Mouse (Mus musculus): ENCODE data around the gene Gm3854.
A peak's percentile ranks its signal among the peaks of the same experiment; 100 is the strongest.
"Not testable (repeated sequence)": the region's sequence is repeated elsewhere in the genome, so short reads cannot be mapped to it uniquely, and the experiment has no call there.

The Gm3854 gene

DNA sequence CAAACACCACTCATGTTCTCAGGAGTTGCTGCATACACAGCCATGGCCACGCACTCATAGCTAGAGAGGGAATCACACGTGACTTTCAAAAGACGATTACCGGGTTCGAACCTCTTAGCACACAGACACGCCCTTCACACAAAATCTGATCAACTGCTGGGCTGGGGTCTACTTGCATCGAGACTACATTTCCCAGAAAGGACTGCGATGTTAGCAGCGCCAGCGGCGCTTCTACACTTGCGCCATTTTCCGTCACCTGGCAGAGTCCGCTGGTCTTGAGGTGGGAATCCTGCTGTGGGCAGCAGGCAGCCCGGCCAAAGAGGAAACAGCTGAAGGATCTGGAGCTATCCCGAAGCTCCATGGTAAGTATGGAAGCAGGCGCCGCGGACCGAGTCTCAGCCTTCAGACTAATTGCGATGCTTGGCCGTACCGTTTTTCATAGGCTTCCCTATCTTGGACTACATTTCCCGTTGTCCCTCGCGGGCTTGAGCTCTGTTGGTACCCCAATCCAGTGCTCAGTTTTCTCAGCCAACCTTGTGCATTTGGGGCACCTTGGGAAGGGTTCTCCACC is at the start of gene Gm3854:
Gene Gm3854 (plus strand): TSS at position 259 of the 571 bp plus-strand sequence.
- no peak for DNase-seq (ENCODE audit: low read depth)

DNA sequence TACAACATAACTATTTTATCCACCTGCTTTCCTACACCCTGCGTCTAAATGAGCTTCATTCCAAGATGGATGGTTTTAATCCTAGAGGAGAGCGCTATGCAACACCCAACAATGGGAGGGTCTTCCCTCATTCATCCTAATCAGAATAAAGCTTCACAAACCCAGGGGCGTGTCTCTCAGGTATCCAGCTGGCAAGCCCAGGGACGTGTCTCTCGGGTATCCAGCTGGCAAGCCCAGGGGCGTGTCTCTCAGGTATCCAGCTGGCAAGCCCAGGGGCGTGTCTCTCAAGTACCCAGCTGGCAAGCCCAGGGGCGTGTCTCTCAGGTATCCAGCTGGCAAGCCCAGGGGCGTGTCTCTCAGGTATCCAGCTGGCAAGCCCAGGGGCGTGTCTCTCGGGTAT is 42.8 kb upstream of the Gm3854 start:
- DNase-seq (ENCODE audit: low read depth): not testable (repeated sequence)

DNA sequence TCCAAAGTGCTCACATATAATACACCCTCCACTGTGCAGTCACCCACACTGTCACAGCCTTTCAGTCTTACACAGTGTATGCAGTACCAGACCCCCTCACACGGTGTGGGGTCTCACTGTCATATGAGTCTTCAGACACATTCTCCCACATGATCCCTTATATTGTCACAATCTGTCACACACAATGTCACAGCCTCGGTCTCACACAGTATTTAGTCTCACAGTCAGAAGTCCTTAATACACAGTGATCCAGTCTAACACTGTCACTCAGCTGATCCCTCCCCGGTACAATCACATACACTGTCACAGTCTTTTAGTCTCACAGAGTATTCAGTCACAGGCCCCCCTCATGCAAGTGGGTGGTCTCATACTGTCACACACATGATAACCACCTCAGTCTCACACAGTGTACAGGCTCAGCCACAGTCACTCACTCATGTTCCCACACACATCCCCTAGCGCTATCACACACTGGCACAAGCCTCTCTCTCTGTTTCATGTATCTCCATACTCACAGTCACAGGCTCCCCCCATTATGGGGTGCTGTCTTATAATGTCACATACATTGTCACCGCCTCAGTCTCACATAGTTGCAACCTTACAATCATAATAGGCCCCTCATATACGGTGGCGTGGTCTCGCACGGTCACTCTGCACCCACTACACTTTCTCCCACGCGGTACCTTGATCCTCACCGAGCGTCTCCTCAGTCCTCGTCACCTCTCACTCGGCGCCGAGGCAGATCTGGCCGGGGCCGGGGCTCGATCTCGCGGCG is 12.9 kb upstream of the Gm3854 start:
- peak; percentile 29 for DNase-seq (ENCODE audit: low read depth)

DNA sequence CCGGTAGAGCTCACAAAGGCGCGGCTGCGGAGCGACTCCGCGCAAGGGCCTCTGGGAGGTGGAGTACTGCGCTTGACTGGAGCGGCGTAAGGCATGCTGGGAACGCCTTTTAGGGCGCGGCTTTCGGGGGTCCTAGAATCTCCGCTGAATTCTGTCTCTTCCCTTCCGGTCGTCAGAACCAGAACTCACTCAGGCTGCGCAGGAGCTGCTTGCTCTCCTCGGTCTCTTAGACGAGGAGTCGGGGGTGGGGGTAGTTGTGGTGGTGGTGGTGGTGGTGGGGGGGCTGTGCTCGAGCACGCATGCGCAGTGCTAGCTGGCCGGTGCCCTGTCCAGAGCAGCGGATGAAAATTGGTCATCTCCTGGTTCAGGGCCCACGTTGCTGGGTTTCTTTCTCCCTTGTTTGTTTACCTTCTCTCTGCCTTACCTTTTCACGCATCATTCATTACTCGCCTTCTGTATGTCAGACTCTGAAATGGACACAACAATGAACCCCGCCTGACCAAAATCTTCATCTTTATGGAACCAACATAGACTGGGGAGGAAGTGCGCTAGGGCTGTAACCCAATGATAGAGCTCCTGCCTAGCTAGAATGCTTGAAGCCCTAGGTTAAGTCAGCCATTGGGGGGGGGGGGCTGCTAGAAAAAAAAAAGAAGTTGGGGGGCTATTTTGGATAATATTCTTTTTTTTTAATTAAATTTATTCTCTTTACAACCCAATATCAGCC is 12.2 kb upstream of the Gm3854 start, which contains the start of gene Zfp583:
Gene Zfp583 (minus strand): TSS at position 53 of the 724 bp plus-strand sequence.
- peak; percentile 80 for DNase-seq (ENCODE audit: low read depth)

DNA sequence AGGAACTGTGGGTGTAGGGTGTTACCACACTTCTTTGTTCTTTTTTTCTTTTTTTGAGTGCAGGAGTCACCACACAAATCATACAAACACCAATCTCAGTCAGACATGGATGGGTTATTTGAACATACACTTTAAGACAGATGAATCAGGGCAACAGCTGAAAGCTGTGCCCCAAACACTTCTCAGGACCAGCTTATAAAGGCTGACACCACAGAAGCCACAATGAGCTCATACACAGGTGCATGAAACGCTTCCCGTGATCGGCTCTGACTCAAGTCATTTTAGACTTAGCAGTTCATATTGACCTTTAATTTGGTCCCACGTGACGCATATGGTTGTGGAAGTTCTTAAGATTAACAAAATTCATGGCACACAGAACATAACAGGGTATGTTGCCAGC is 3.7 kb upstream of the Gm3854 start:
- DNase-seq (ENCODE audit: low read depth): no peak

DNA sequence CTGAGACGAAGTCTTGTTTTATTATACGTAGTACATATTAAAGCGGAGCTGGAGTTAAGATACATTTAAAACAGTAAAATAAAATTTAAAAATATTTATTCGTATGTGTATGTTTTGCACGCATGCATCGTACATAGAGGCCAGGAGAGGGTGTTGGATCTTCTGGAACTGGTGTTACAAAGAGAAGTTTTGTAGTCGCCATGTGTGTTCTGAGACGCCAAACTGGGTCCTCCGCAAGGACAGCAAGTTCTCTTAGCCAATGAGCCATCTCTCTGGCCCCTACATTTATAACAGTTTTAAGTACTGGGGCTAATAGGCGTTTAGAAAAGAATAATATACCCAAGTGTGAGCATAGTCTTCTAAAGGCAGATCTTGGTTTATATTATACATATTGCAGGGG is 565 bp downstream of the Gm3854 start:
- DNase-seq (ENCODE audit: low read depth): no peak

DNA sequence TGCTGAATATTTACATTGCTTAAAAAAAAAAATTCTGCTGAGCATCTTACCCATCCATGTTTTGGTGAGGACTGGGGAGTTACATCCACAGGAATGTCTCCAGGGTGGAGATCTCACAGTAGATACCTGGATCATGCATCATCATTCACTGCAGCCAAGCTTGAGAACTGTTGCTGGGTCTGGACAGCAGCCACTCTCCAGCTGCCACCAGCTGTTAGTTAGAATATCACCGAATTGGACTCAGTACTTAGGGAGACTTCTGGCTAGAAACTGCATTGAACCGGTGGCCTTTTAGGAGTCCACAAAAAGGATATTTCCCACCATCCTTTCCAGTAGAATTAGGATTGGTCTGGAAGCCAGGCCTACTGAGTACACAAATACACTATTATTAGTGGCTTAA is 14.6 kb downstream of the Gm3854 start:
- no peak for DNase-seq (ENCODE audit: low read depth)

DNA sequence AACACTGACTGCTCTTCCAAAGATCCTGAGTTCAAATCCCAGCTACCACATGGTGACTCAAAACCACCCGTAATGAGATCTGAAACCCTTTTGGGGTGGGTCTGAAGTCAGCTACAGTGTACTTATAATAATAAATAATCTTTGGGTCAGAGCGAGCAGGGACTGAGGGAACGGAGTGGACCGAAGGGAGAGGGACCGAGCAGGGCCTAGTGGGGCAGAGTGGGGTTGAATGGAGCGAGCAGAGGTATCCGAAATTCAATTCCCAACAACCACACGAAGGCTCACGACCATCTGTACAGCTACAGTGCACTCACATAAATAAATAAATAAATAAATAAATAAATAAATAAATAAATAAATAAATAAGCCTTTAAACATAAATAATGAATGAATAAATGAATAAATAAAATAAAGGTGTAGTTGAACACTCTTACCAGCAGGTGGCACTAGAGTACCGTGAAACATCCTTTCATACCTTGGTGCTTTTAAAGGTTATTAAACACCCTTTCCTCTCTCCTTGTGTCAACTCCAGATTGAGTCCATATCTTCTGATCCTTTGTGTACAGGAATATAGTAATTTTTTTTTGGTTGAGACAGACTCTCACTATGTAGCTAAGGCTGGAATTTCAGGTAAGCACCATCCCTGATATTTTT is 15.5 kb downstream of the Gm3854 start:
- peak; percentile 80 for DNase-seq (ENCODE audit: low read depth)

DNA sequence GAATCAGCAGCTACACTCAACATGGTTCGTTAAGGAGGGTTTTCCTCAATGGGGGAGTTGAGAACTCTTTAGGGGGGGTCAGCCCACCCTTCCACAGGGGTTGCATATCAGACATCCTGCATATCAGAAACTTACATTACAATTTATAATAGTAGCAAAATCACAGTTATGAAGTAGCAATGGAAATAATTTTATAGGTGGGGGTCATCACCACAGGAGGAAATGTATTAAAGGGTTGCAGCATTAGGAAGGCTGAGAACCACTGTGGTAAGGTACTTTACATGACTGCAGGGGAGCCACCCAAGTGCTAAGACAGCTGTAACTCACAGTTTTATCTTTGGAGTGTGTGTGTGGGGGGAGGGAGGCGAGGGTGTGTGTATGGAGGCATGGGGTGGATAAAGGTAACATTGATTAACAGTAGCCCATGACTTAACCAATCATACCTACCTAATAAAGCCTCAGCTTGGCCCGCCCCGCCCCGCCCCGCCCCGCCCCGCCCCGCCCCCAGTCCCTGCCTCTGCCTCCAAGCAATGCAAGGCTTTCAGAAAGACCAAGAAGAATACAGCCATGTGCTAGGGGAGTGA is 17.0 kb downstream of the Gm3854 start:
- peak; percentile 46 for DNase-seq (ENCODE audit: low read depth)

DNA sequence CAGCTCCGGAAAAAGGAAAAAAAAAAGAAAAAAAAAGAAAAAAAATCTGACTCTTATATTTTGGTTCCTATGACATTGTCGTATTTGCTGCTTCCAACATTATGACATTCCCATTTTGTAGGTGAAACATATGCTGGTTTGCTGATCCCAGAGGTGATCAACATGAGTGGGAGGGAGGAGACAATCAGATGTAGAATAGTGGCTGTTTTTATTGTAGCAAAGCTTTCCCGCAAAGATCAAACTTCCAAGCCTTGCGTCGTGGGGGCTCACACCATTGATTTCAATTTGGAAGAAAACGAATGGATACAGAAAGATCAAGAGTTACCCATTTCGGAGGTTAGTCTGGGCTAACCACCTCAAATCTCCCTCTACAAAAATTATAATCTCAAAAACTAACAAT is 18.2 kb downstream of the Gm3854 start:
- no peak for DNase-seq (ENCODE audit: low read depth)

DNA sequence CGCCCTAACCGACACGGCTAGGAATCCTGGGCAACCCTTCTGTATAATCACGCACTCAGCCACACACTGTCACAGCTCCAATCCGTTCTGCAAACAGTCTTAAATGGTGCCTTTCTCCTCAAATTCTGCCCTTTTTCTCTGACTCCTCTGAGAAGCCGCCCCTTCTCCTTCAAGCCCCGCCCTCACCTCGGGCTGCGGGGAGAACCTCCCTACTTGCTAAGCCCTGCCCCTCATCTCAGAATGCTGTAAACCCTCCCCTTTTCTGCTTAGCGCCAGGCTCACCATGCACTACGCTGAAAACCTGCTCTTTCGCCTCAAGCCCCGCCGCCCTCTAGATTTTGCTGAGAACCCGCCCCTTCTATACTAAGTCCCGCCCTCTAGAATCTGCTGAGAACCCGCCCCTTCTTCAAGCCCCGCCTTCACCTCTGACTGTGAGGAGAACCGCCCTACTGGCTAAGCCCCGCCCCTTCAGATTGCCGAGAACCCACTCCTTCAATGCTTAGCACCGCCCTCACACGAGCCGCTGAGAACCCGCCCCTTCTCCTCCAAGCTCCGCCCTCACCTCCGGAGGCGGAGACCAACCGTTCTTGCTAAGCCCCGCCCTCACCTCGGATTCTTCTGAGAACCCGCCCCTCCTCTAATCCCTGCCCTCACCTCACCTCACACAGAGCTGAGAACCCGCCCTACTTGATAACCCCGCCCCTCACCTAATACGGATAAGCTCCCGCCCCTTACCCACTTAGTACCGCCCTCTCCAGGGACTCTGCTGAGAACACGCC is 18.9 kb downstream of the Gm3854 start:
- DNase-seq (ENCODE audit: low read depth): peak; percentile 94

DNA sequence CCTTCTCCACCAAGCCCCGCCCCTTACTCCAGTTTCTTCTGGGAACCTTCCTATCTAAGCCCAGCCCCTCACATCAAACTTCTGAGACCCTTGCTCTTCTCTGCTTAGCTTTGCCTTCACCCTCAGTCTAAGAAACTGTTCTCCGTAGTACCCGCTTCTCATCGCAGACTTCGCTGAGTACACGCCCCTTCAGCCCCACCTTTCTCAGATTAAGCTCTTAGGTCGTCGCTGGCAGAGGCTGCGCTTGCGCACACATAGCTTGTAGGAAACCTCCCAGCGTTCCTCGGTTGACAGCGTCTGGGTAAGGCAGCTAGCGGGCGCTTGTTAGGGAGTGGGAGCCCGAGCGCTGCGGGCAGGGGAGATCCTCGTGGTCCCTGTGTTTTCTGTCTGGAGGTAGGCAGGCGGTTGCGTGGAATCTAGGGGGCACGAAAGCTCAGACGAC is 19.5 kb downstream of the Gm3854 start, which contains the start of gene Zfp78:
Gene Zfp78 (plus strand): TSS at position 234 of the 442 bp plus-strand sequence.
- DNase-seq (ENCODE audit: low read depth): peak; percentile 91

DNA sequence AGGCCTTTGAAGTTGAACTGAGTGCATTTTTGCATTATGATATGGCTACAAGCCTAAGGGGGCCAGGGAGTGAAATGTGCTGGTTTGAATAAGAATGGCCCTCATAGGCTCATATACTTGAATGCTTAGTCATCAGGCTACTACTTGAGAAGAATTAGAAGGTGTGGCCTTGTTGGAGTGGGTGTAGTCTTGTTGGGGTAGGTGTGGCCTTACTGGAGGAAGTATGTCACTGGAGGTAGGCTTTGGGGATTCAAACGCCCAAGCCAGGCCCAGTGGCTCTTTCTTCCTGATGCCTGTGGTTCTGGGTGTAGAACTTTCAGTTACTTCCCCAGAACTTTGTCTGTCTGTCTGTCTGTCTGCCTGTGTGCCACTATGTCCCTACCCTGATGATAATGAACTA is 21.2 kb downstream of the Gm3854 start:
- no peak for DNase-seq (ENCODE audit: low read depth)

DNA sequence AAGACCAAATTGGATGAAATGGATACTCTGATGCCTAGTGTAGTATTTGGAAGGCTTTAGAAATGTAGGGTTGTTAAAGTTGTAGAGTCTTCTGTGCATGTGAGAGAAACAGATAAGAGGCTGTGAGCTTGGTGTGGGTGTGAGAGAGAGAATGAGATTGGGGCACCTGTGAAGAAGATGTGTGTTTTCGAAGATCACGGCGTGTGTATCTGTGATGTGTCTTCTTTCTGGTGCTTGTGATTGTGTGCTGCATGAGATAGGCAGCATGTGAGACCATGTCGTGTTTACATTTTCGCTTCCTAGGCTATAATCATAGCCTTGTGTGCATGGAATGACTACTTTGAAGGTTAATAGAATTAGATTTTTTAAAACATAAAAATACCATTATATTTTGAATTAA is 23.6 kb downstream of the Gm3854 start:
- peak; percentile 46 for DNase-seq (ENCODE audit: low read depth)

DNA sequence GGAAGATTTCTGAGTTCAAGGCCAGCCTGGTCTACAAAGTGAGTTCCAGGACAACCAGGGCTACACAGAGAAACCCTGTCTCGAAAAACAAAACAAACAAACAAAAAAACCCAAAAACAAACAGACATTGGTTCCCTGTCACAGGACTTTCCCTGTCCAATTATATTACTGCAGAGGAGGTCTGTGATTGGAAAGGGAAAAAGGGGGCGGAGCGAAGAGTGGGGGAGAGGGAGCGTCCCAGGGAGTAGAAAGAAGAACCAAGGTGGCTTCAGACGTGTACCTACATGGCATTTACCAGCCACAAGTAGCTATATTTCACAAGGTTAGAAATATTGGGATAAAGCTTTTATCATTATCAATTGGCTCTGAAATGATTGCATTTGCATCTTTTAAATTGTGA is 24.6 kb downstream of the Gm3854 start:
- not testable (repeated sequence) for DNase-seq (ENCODE audit: low read depth)

DNA sequence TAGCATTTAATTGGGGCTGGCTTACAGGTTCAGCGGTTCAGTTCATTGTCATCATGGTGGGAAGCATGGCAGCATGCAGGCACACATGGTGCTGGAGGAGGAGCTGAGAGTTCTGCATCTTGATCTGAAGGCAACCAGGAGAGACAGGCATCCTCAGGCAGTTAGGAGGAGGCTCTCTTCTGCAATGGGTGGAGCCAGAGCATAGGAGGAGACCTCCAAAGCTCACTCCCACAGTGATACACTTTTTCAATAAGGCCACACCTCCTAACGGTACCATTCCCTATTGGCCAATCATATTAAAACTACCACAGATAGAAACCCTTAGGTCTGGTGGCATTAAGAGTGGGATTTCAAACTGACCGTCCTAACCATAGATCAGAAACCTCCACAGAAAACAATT is 25.9 kb downstream of the Gm3854 start:
- no peak for DNase-seq (ENCODE audit: low read depth)

DNA sequence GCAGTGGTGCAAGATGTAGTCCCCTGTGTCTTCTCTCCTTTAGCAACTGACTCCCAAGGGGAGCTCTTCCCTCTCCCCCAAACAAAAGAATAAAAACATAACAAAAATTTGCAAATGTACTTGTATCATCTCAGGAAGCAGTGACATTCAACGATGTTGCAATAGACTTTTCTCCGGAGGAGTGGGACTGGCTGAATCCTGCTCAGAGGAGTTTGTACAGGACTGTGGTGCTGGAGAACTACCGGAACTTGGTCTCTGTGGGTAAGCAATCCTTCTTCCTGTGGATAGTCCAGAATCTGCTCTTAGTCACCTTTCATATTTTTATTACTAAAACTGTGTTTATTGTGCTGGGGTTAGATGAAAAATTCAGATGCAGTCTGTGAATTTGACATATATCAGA is 29.4 kb downstream of the Gm3854 start:
- no peak for DNase-seq (ENCODE audit: low read depth)

DNA sequence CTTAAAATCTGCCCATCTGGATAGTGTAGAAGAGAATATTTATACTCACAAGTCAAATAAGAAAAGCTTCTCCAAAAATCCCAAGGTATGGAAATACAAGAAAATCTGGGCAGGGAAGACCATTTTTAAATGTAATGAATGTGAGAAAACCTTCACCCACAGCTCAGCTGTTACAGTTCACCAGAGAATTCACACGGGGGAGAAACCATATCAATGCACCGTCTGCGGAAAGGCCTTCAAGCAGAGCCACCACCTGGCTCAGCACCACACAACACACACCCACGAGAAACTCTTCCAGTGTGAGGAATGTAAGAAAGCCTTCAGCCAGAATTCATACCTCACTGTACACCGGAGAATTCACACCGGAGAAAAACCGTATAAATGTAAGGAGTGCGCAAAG is 34.9 kb downstream of the Gm3854 start:
- DNase-seq (ENCODE audit: low read depth): no peak

DNA sequence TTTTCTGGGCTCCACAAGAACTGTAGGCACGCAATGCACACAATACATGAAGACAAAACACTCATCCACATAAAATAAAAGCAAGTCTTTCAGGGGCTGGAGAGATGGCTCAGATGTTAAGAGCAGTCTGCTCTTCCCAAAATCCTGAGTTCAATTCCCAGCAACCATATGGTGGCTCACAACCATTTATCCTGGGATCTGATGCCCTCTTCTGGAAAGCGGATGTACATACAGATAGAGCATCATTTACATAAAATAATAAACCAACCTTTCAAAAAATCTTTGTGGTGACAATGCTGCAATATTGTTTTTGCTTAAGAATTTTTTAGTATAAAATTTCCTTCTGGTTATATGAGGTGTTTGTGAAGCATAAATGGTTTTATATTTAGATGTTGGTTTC is 37.9 kb downstream of the Gm3854 start:
- no peak for DNase-seq (ENCODE audit: low read depth)

DNA sequence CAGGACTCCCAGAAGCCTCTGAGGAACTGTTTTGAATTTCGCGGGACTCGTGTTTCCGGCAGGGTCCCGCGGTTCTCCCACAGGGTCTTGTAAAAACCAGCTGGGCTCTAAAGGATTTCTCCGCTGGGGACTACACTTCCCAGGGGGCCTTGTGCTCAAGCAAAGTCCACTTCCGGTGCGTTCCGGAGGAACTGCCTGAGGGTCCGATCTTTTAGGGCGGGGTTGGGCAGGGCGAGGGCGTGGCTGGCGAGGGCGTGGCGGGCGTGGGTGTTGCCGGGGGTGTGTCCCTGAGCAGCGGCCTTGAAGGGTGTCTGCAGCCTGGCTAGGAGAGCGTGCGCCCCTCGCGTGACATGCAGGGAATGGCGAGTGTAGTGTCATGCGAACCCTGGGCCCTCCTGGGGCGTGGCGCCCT is 39.5 kb downstream of the Gm3854 start, which contains the start of gene Zfp28:
Gene Zfp28 (plus strand): TSS at position 252 of the 412 bp plus-strand sequence.
- DNase-seq (ENCODE audit: low read depth): peak; percentile 78

DNA sequence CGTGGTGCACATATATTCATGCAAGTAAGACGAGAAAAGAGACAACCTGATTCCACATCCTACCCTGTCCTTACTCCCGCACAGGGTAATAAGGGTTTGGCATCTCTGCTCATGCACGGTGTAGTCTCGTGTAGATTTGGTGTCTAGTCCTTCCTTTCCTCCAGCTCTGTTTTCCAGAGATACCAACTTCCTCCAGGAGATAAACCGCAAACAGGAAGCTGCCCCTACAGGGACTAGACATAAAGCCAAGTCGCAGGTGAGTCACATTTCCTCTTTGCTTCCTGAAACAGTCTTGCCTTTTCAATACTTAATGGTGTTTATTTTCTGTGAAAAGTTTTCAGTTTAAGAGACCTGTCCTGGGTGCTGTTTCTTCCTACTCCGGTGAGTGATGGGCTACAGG is 40.5 kb downstream of the Gm3854 start:
- no peak for DNase-seq (ENCODE audit: low read depth)
